Mouse (Mus musculus): ENCODE measurements around the gene Vmn1r234. TPM values are rescaled to one million over a fixed set of nuclear protein-coding genes. Genes with fewer than 3 reads are reported as not detected.
"Not testable (repeated sequence)": the region's sequence is repeated elsewhere in the genome, so short reads cannot be mapped to it uniquely, and the experiment has no call there.

Gene Vmn1r234
- total RNA-seq (2012; rRNA removed) = not detected in 2 replicates
- polyA plus RNA-seq (2012; ENCODE audit: insufficient read depth in 1 of 2, insufficient read length in 2 of 2, low read depth in 1 of 2, low replicate concordance in 2 of 2, missing spikeins in 1 of 2) = not detected

GRCm38 (mm10) chr17:21225787-21226186, at the start of gene Vmn1r234:
Vmn1r234 (plus strand) TSS chr17:21226087.
- no peak for DNase-seq (ENCODE audit: low read depth, low spot score)
- Histone ChIP-seq H3K36me3 (ENCODE audit: control insufficient read depth in 1 of 2, insufficient read depth in 2 of 2, low read length in 2 of 2) (no peaks in the 10 kb centered on the region), H3K9ac (ENCODE audit: control insufficient read depth, low read depth, low read length, poor library complexity, severe bottlenecking) (no peak within 1 kb of the TSS), H3K27ac (ENCODE audit: control insufficient read depth, low read depth, low read length) (no peak within 1 kb of the TSS), H3K4me3 (ENCODE audit: control insufficient read depth in 1 of 2, insufficient read depth in 1 of 2, low read depth in 2 of 2, low read length in 2 of 2) (no peak within 1 kb of the TSS), H3K4me1 (ENCODE audit: control insufficient read depth in 1 of 2, insufficient read depth in 2 of 2, low read length in 2 of 2) (no peaks in the 10 kb centered on the region), H3K27me3 (ENCODE audit: control insufficient read depth in 1 of 2, insufficient read depth in 2 of 2, low read length in 2 of 2) (no peaks in the 10 kb centered on the region), H3K9me3 (replicated peaks; ENCODE audit: insufficient read depth, low read length) (no peaks in the 10 kb centered on the region), H3K79me2 (ENCODE audit: control insufficient read depth, insufficient read depth, low read length, poor library complexity) (no peaks in the 10 kb centered on the region)
- TF ChIP-seq SMC3 (IDR thresholded peaks at IDR 0.05; ENCODE audit: low read depth, low read length) (no peak), POLR2A (IDR thresholded peaks at IDR 0.05; ENCODE audit: control insufficient read depth in 1 of 2, insufficient read depth in 1 of 2, low read depth in 1 of 2, low read length in 2 of 2, poor library complexity in 1 of 2) (no peak), RCOR1 (IDR thresholded peaks at IDR 0.05; ENCODE audit: low read depth, low read length) (no peak), ZKSCAN1 (IDR thresholded peaks at IDR 0.05; ENCODE audit: low read depth, low read length) (no peak), CTCF (IDR thresholded peaks at IDR 0.05 in 2 of 3, conservative IDR thresholded peaks at IDR 0.05 in 1 of 3; ENCODE audit: control insufficient read depth in 1 of 3, insufficient read depth in 1 of 3, low read depth in 2 of 3, low read length in 3 of 3, poor library complexity in 1 of 3, severe bottlenecking in 1 of 3) (no peak), MYB (IDR thresholded peaks at IDR 0.05; ENCODE audit: low read depth, low read length) (no peak), CHD1 (IDR thresholded peaks at IDR 0.05; ENCODE audit: low read depth, low read length) (no peak), MAX (IDR thresholded peaks at IDR 0.05; ENCODE audit: low read length) (no peak), E2F4 (IDR thresholded peaks at IDR 0.05; ENCODE audit: borderline replicate concordance, low read depth, low read length) (no peak), ZC3H11A (IDR thresholded peaks at IDR 0.05; ENCODE audit: low read depth, low read length) (no peak), MYC (IDR thresholded peaks at IDR 0.05; ENCODE audit: low read depth, low read length) (no peak), NRF1 (IDR thresholded peaks at IDR 0.05; ENCODE audit: insufficient read depth, low read depth, low read length, poor library complexity, severe bottlenecking) (no peak), SIN3A (IDR thresholded peaks at IDR 0.05; ENCODE audit: low read length) (no peak), UBTF (IDR thresholded peaks at IDR 0.05; ENCODE audit: borderline replicate concordance, insufficient read depth, low read depth, low read length) (no peak)

- not testable (repeated sequence) for H3K27me3 ChIP-seq (ENCODE audit: control insufficient read depth in 1 of 2, insufficient read depth in 2 of 2, low read length in 2 of 2); H3K9me3 ChIP-seq (replicated peaks; ENCODE audit: insufficient read depth, low read length); H3K4me1 ChIP-seq (ENCODE audit: control insufficient read depth in 1 of 2, insufficient read depth in 2 of 2, low read length in 2 of 2); DNase-seq (ENCODE audit: low read depth, low spot score); H3K27ac ChIP-seq (ENCODE audit: control insufficient read depth, low read depth, low read length); H3K79me2 ChIP-seq (ENCODE audit: control insufficient read depth, insufficient read depth, low read length, poor library complexity); H3K4me3 ChIP-seq (ENCODE audit: control insufficient read depth in 1 of 2, insufficient read depth in 1 of 2, low read depth in 2 of 2, low read length in 2 of 2); H3K9ac ChIP-seq (ENCODE audit: control insufficient read depth, low read depth, low read length, poor library complexity, severe bottlenecking); H3K36me3 ChIP-seq (ENCODE audit: control insufficient read depth in 1 of 2, insufficient read depth in 2 of 2, low read length in 2 of 2)
Observed at GRCm38 (mm10) chr17:21211081-21211480, 14.8 kb upstream of the Vmn1r234 start.

- DNase-seq (ENCODE audit: low read depth, low spot score) = peak; percentile 68
- Histone ChIP-seq H3K9me3 (replicated peaks; ENCODE audit: insufficient read depth, low read length) (no peaks in the 10 kb centered on the region), H3K36me3 (ENCODE audit: control insufficient read depth in 1 of 2, insufficient read depth in 2 of 2, low read length in 2 of 2) (no peaks in the 10 kb centered on the region), H3K4me3 (ENCODE audit: control insufficient read depth in 1 of 2, insufficient read depth in 1 of 2, low read depth in 2 of 2, low read length in 2 of 2) (no peak overlapping the region), H3K27ac (ENCODE audit: control insufficient read depth, low read depth, low read length) (no peak overlapping the region), H3K79me2 (ENCODE audit: control insufficient read depth, insufficient read depth, low read length, poor library complexity) (no peaks in the 10 kb centered on the region), H3K9ac (ENCODE audit: control insufficient read depth, low read depth, low read length, poor library complexity, severe bottlenecking) (no peak overlapping the region), H3K4me1 (ENCODE audit: control insufficient read depth in 1 of 2, insufficient read depth in 2 of 2, low read length in 2 of 2) (no peaks in the 10 kb centered on the region), H3K27me3 (ENCODE audit: control insufficient read depth in 1 of 2, insufficient read depth in 2 of 2, low read length in 2 of 2) (no peaks in the 10 kb centered on the region)
- TF ChIP-seq SMC3 (IDR thresholded peaks at IDR 0.05; ENCODE audit: low read depth, low read length) (peak; percentile 70), BHLHE40 (IDR thresholded peaks at IDR 0.05; ENCODE audit: borderline replicate concordance, low read depth, low read length) (no peak), RAD21 (IDR thresholded peaks at IDR 0.05; ENCODE audit: low read depth, low read length) (peak; percentile 72), ZC3H11A (IDR thresholded peaks at IDR 0.05; ENCODE audit: low read depth, low read length) (peak; percentile 58), CHD1 (IDR thresholded peaks at IDR 0.05; ENCODE audit: low read depth, low read length) (no peak), HCFC1 (IDR thresholded peaks at IDR 0.05; ENCODE audit: low read depth, low read length) (no peak), MYC (IDR thresholded peaks at IDR 0.05; ENCODE audit: low read depth, low read length) (no peak), TCF12 (IDR thresholded peaks at IDR 0.05; ENCODE audit: low read depth, low read length) (no peak), ZNF384 (IDR thresholded peaks at IDR 0.05; ENCODE audit: low read depth, low read length) (no peak), CTCF (IDR thresholded peaks at IDR 0.05 in 2 of 3, conservative IDR thresholded peaks at IDR 0.05 in 1 of 3; ENCODE audit: control insufficient read depth in 1 of 3, insufficient read depth in 1 of 3, low read depth in 2 of 3, low read length in 3 of 3, poor library complexity in 1 of 3, severe bottlenecking in 1 of 3) (peak; percentile 46 to 64 (median 49)), NRF1 (IDR thresholded peaks at IDR 0.05; ENCODE audit: insufficient read depth, low read depth, low read length, poor library complexity, severe bottlenecking) (no peak), MAZ (IDR thresholded peaks at IDR 0.05; ENCODE audit: low read depth, low read length) (no peak), ZMIZ1 (IDR thresholded peaks at IDR 0.05; ENCODE audit: low read depth, low read length) (no peak), GABPA (IDR thresholded peaks at IDR 0.05; ENCODE audit: low read depth, low read length) (no peak), E2F4 (IDR thresholded peaks at IDR 0.05; ENCODE audit: borderline replicate concordance, low read depth, low read length) (no peak), MAX (IDR thresholded peaks at IDR 0.05; ENCODE audit: low read length) (no peak)
Observed at GRCm38 (mm10) chr17:21231654-21232053, 5.8 kb downstream of the Vmn1r234 start.
